Mouse (Mus musculus): Measurements from ENCODE around the gene Slc38a9.
A peak's percentile ranks its signal among the peaks of the same experiment; 100 is the strongest.

GRCm38 (mm10) chr13:112770528-112771328 lies 110.2 kb downstream of the Slc38a9 start:
- TF ChIP-seq CTCF (IDR thresholded peaks at IDR 0.05; ENCODE audit: borderline replicate concordance, insufficient read depth, low read length): no peak
- TF ChIP-seq POLR2A (IDR thresholded peaks at IDR 0.05; ENCODE audit: low read depth, low read length): peak; percentile 4
